Mouse (Mus musculus) liver, embryonic 15.5 days (tissue): Measurements from ENCODE around the gene Larp1b. TPM values are rescaled to one million over a fixed set of nuclear protein-coding genes. Genes with fewer than 3 reads are reported as not detected.
A peak's percentile ranks its signal among the peaks of the same experiment; 100 is the strongest.

Experiments used
- ATAC-seq: fragments of 200-750 bp; cut with Nextera tagmentation; 2 replicates; pipeline ENCODE4 v1.8.0; 2017; ENCODE audit warnings: moderate number of reproducible peaks, mild to moderate bottlenecking, moderate library complexity; ENCODE audit not compliant: insufficient read depth
- H3K27ac ChIP-seq: fragments of 300-500 bp; sonication (generic); replicated peaks from 2 replicates; pipeline ENCODE4 v1.5.1; 2015; ENCODE audit warnings: mild to moderate bottlenecking, inconsistent platforms
- H3K27me3 ChIP-seq: fragments of 300-500 bp; sonication (generic); 2 replicates; pipeline ENCODE4 v1.6.1; 2015; ENCODE audit warnings: mild to moderate bottlenecking, inconsistent platforms
- H3K36me3 ChIP-seq: fragments of 300-500 bp; sonication (generic); replicated peaks from 2 replicates; pipeline ENCODE4 v1.6.1; 2015; ENCODE audit warnings: moderate library complexity, mild to moderate bottlenecking, inconsistent platforms
- H3K4me1 ChIP-seq: fragments of 300-500 bp; sonication (generic); replicated peaks from 2 replicates; pipeline ENCODE4 v1.6.1; 2015; ENCODE audit warnings: inconsistent platforms
- H3K4me2 ChIP-seq: fragments of 300-500 bp; sonication (generic); 2 replicates; pipeline ENCODE4 v1.6.1; 2015; ENCODE audit warnings: moderate library complexity, mild to moderate bottlenecking, inconsistent platforms
- H3K4me3 ChIP-seq: fragments of 300-500 bp; sonication (generic); replicated peaks from 2 replicates; pipeline ENCODE4 v1.5.1; 2015; ENCODE audit warnings: mild to moderate bottlenecking, inconsistent platforms
- H3K9ac ChIP-seq: fragments of 300-500 bp; sonication (generic); 2 replicates; pipeline ENCODE4 v1.6.1; 2015; ENCODE audit warnings: moderate library complexity, mild to moderate bottlenecking, inconsistent platforms
- H3K9me3 ChIP-seq: fragments of 300-500 bp; sonication (generic); replicated peaks from 2 replicates; pipeline ENCODE4 v1.6.1; 2016; ENCODE audit warnings: inconsistent platforms
- WGBS: fragments of 180-500 bp; shearing (Covaris S2); methylation state at CpG from one replicate; pipeline ENCODE4 v1.1.7; 2015; ENCODE audit warnings: mixed read lengths; ENCODE audit not compliant: insufficient replicate concordance; 5-methylcytosine and 5-hydroxymethylcytosine counted together
- polyA plus RNA-seq: library from polyadenylated mRNA; unstranded; fragments of >200 nt; fragmentation: Nextera tagmentation; extraction: Ambion mirVana; gene quantifications from 2 replicates; pipeline ENCODE4 v1.2.1, GENCODE M21; 2015

Larp1b gene
- polyA plus RNA-seq, 1 experiment from 2014 or later, result 6.5 TPM

GRCm38 (mm10) chr3:41083790-41084112, 134.1 kb downstream of the Larp1b start:
- Histone ChIP-seq H3K9ac (peak overlapping the region; percentile 80), H3K4me3 (peak overlapping the region; percentile 97), H3K9me3 (no peaks in the 10 kb centered on the region), H3K4me1 (peaks cover 35% of the 10 kb centered on the region), H3K36me3 (no peaks in the 10 kb centered on the region), H3K4me2 (peak overlapping the region; percentile 99), H3K27me3 (no peaks in the 10 kb centered on the region), H3K27ac (peak overlapping the region; percentile 88)
- 0% methylated on average over 6 of the region's 6 CpGs for WGBS
- 0 out of 2 replicates have a peak, but pooled peaks have one; percentile 2 for ATAC-seq

DNA sequence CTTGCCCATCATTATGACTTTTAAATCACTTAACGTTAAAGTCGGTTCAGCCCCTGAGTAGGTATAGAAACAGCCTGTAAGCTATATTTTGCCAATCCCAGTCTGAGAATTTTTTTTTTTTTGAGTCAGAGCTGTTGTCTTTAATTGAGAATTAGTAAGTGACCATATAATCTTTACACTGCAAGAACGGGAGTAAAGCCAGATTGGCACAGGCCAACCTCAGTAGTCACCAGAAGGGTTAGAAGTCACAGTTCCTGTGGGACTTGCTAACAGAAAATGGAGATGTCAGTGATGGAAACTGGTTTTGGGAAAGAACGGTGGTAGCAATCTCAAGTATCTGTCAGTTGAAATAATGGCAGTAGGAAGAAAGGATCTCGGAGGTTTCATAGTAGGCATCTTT, 134.8 kb downstream of the Larp1b start:
- H3K27ac ChIP-seq, result no peak overlapping the region
- no peak for ATAC-seq
- no peaks in the 10 kb centered on the region for H3K27me3 ChIP-seq
- H3K4me2 ChIP-seq, result peak overlapping the region; percentile 99
- H3K4me3 ChIP-seq, result peak overlapping the region; percentile 97
- H3K9me3 ChIP-seq, result no peaks in the 10 kb centered on the region
- no peaks in the 10 kb centered on the region for H3K36me3 ChIP-seq
- H3K4me1 ChIP-seq, result peaks cover 35% of the 10 kb centered on the region
- WGBS, result 80% methylated on average over 5 of the region's 5 CpGs
- H3K9ac ChIP-seq, result peak overlapping the region; percentile 80; the same call in 1 of the 2 replicates

DNA sequence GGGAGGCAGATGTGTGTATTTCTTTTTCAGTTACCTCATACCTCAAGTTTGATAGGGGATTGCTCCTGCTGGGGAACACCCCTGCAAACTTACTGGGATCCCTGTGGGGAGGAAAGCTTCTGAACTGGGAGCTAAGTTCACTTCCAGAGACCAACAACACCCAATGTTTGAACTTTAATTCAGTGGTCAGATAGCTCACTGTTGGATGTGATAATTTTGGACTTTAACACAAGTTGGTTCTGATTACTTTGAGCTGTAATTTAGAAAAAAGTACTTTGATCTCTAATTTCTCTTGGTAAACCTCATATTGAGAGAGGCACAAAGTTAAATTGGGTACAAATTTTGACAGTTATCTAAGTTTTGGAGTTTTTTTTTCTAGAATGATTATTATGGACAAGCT, 137.4 kb downstream of the Larp1b start:
- no peaks in the 10 kb centered on the region for H3K27me3 ChIP-seq
- no peak overlapping the region for H3K4me2 ChIP-seq
- no peak for ATAC-seq
- no peak overlapping the region for H3K4me3 ChIP-seq
- H3K27ac ChIP-seq, result no peak overlapping the region
- H3K9me3 ChIP-seq, result no peaks in the 10 kb centered on the region
- H3K4me1 ChIP-seq, result peaks cover 15% of the 10 kb centered on the region
- no peak overlapping the region for H3K9ac ChIP-seq
- H3K36me3 ChIP-seq, result no peaks in the 10 kb centered on the region

Other genes with a start within 250 kb of the Larp1b start
- 0.05 and 0.07 TPM in 2 replicates for gene Slc25a31, start 241.0 kb upstream of the Larp1b start, polyA plus RNA-seq
- 17.6 and 18.1 TPM in 2 replicates for gene Hspa4l, start 205.3 kb upstream of the Larp1b start, polyA plus RNA-seq
- gene Plk4, start 149.8 kb upstream of the Larp1b start, polyA plus RNA-seq, result 38.1 and 38.5 TPM in 2 replicates
- gene Mfsd8, start 102.9 kb upstream of the Larp1b start, polyA plus RNA-seq, result 3.3 and 3.7 TPM in 2 replicates
- 3.5 and 4.4 TPM in 2 replicates for gene Abhd18, start 102.9 kb upstream of the Larp1b start, polyA plus RNA-seq
- gene 1700034I23Rik, start 47.3 kb upstream of the Larp1b start, polyA plus RNA-seq, result 0.08 TPM in 1 of 2 replicates, not detected in the other
- 17.1 and 18.1 TPM in 2 replicates for gene Pgrmc2, start 133.2 kb downstream of the Larp1b start, polyA plus RNA-seq